Mouse (Mus musculus) cerebellum, adult 9-10 months (tissue): ENCODE results near the gene Fam19a5.

Experiments used
- DNase-seq: peaks from one replicate; pipeline ENCODE4 v3.0.0; 2022

Fam19a5 gene

GRCm38 (mm10) chr15:87765876-87766275 is 221.8 kb downstream of the Fam19a5 start:
- no peak for DNase-seq

- no peak for DNase-seq
Observed at GRCm38 (mm10) chr15:87773955-87774354, 229.9 kb downstream of the Fam19a5 start.

GRCm38 (mm10) chr15:87783331-87783730 is 239.2 kb downstream of the Fam19a5 start:
- no peak for DNase-seq

GRCm38 (mm10) chr15:87789671-87790070 is 245.6 kb downstream of the Fam19a5 start:
- DNase-seq, result no peak

GRCm38 (mm10) chr15:87793661-87794060 is 249.6 kb downstream of the Fam19a5 start:
- DNase-seq, result no peak

GRCm38 (mm10) chr15:87796571-87796970 is 252.5 kb downstream of the Fam19a5 start:
- DNase-seq, result no peak
